Mouse (Mus musculus): ENCODE measurements around the gene Nt5e.

Nt5e gene

DNA sequence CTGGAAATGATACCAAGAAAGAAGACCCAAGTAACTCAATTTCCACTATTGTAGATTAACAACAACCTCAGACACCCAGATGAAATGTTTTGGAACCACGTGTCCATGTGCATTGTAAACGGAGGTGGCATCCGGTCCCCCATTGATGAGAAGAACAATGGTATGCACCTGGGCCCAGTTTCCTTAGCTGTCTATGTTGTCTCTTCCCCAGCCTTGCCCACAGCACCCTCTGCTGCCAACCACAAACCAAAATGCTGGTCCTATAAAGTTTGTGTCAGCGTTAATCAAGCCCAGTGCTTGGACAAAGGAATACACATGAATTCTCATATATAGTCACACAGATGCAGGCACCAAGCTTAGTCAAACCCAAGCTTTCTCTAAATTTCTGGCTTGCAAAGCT lies 39.3 kb downstream of the Nt5e start:
- Histone ChIP-seq H3K4me1 (replicated peaks; ENCODE audit: low read depth, low read length) (peaks cover 21% of the 10 kb centered on the region), H3K27me3 (ENCODE audit: insufficient read depth, low read length) (peaks cover 31% of the 10 kb centered on the region), H3K36me3 (ENCODE audit: insufficient read depth, low read length) (no peaks in the 10 kb centered on the region), H3K9me3 (ENCODE audit: low read length) (no peaks in the 10 kb centered on the region), H3K4me3 (replicated peaks; ENCODE audit: low read length) (no peak overlapping the region)
- TF ChIP-seq NANOG (IDR thresholded peaks at IDR 0.05; ENCODE audit: borderline replicate concordance, low read length) (no peak), CTCF (conservative IDR thresholded peaks at IDR 0.05; ENCODE audit: low read length) (no peak), POU5F1 (IDR thresholded peaks at IDR 0.05; ENCODE audit: borderline replicate concordance, low read length) (no peak)

- peaks cover 16% of the 10 kb centered on the region for H3K4me1 ChIP-seq (replicated peaks; ENCODE audit: low read depth, low read length)
- peaks cover 28% of the 10 kb centered on the region for H3K27me3 ChIP-seq (ENCODE audit: insufficient read depth, low read length)
- H3K4me3 ChIP-seq (replicated peaks; ENCODE audit: low read length): no peak overlapping the region
- H3K9me3 ChIP-seq (ENCODE audit: low read length): no peaks in the 10 kb centered on the region
- H3K36me3 ChIP-seq (ENCODE audit: insufficient read depth, low read length): no peaks in the 10 kb centered on the region
- TF ChIP-seq NANOG (IDR thresholded peaks at IDR 0.05; ENCODE audit: borderline replicate concordance, low read length): no peak
- TF ChIP-seq POU5F1 (IDR thresholded peaks at IDR 0.05; ENCODE audit: borderline replicate concordance, low read length): no peak
- no peak for TF ChIP-seq CTCF (conservative IDR thresholded peaks at IDR 0.05; ENCODE audit: low read length)
These were observed 39.8 kb downstream of the Nt5e start for GRCm38 (mm10) chr9:88366819-88367218.

- Histone ChIP-seq H3K36me3 (ENCODE audit: insufficient read depth, low read length) (no peaks in the 10 kb centered on the region), H3K27me3 (ENCODE audit: insufficient read depth, low read length) (peaks cover 28% of the 10 kb centered on the region), H3K4me3 (replicated peaks; ENCODE audit: low read length) (no peak overlapping the region), H3K9me3 (ENCODE audit: low read length) (no peaks in the 10 kb centered on the region), H3K4me1 (replicated peaks; ENCODE audit: low read depth, low read length) (peaks cover 11% of the 10 kb centered on the region)
- TF ChIP-seq CTCF (conservative IDR thresholded peaks at IDR 0.05; ENCODE audit: low read length) (no peak), POU5F1 (IDR thresholded peaks at IDR 0.05; ENCODE audit: borderline replicate concordance, low read length) (no peak), NANOG (IDR thresholded peaks at IDR 0.05; ENCODE audit: borderline replicate concordance, low read length) (no peak)
These were observed 40.3 kb downstream of the Nt5e start for GRCm38 (mm10) chr9:88367322-88367721.

DNA sequence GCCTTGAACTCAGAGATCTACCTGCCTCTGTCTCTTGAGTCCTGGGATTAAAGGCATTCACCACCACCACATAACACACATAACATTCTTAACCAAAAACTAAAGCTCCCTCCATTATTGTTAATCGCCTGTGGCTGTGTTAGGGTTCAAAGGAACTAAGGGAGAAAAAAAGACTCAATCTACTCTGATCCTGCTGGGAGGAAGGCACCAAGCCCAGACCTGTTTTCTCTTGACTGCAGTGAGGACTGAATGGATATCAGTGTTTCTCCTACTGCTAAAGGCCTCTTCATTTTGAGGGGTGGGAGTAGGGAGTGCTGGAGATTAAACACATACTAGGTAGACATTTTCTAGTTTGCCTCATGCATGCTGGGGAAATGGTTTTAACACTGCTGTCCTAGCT lies 40.8 kb downstream of the Nt5e start:
- Histone ChIP-seq H3K9me3 (ENCODE audit: low read length) (no peaks in the 10 kb centered on the region), H3K4me1 (replicated peaks; ENCODE audit: low read depth, low read length) (peaks cover 7% of the 10 kb centered on the region), H3K4me3 (replicated peaks; ENCODE audit: low read length) (no peak overlapping the region), H3K27me3 (ENCODE audit: insufficient read depth, low read length) (peaks cover 24% of the 10 kb centered on the region), H3K36me3 (ENCODE audit: insufficient read depth, low read length) (no peaks in the 10 kb centered on the region)
- TF ChIP-seq NANOG (IDR thresholded peaks at IDR 0.05; ENCODE audit: borderline replicate concordance, low read length) (no peak), CTCF (conservative IDR thresholded peaks at IDR 0.05; ENCODE audit: low read length) (no peak), POU5F1 (IDR thresholded peaks at IDR 0.05; ENCODE audit: borderline replicate concordance, low read length) (no peak)

DNA sequence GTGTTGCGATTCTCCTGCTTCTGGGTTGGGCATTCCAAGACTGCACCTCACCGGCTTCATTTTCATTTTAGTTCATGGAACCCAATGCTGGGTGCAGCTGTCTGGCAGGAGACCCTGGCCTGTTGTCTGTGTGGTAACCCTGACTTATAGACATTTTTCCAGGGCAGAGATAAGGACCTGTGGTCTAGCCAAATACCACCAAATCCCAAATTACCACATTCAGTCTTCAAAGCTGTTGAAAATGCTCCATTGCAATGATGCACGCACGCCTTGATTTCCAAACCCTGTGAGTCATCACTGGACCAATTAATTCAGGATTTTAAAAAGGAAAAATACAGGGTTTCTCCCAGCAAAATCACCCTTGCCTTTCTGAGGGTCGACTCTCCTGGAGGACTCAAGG lies 41.5 kb downstream of the Nt5e start:
- peaks cover 17% of the 10 kb centered on the region for H3K27me3 ChIP-seq (ENCODE audit: insufficient read depth, low read length)
- H3K4me3 ChIP-seq (replicated peaks; ENCODE audit: low read length): no peak overlapping the region
- no peaks in the 10 kb centered on the region for H3K4me1 ChIP-seq (replicated peaks; ENCODE audit: low read depth, low read length)
- H3K9me3 ChIP-seq (ENCODE audit: low read length): no peaks in the 10 kb centered on the region
- H3K36me3 ChIP-seq (ENCODE audit: insufficient read depth, low read length): no peaks in the 10 kb centered on the region
- TF ChIP-seq NANOG (IDR thresholded peaks at IDR 0.05; ENCODE audit: borderline replicate concordance, low read length) (no peak), POU5F1 (IDR thresholded peaks at IDR 0.05; ENCODE audit: borderline replicate concordance, low read length) (no peak), CTCF (conservative IDR thresholded peaks at IDR 0.05; ENCODE audit: low read length) (no peak)

- Histone ChIP-seq H3K4me3 (replicated peaks; ENCODE audit: low read length) (no peak overlapping the region), H3K4me1 (replicated peaks; ENCODE audit: low read depth, low read length) (no peaks in the 10 kb centered on the region), H3K36me3 (ENCODE audit: insufficient read depth, low read length) (peaks cover 1% of the 10 kb centered on the region; the same call in 1 of the 2 replicates), H3K27me3 (ENCODE audit: insufficient read depth, low read length) (peaks cover 5% of the 10 kb centered on the region), H3K9me3 (ENCODE audit: low read length) (no peaks in the 10 kb centered on the region)
- TF ChIP-seq NANOG (IDR thresholded peaks at IDR 0.05; ENCODE audit: borderline replicate concordance, low read length) (no peak), POU5F1 (IDR thresholded peaks at IDR 0.05; ENCODE audit: borderline replicate concordance, low read length) (no peak), CTCF (conservative IDR thresholded peaks at IDR 0.05; ENCODE audit: low read length) (no peak)
These were observed 42.7 kb downstream of the Nt5e start for GRCm38 (mm10) chr9:88369666-88370065.

GRCm38 (mm10) chr9:88371201-88371600 lies 44.2 kb downstream of the Nt5e start:
- no peak overlapping the region for H3K4me3 ChIP-seq (replicated peaks; ENCODE audit: low read length)
- TF ChIP-seq CTCF (conservative IDR thresholded peaks at IDR 0.05; ENCODE audit: low read length): no peak
- TF ChIP-seq NANOG (IDR thresholded peaks at IDR 0.05; ENCODE audit: borderline replicate concordance, low read length): no peak
- TF ChIP-seq POU5F1 (IDR thresholded peaks at IDR 0.05; ENCODE audit: borderline replicate concordance, low read length): no peak
- no peaks in the 10 kb centered on the region for H3K4me1 ChIP-seq (replicated peaks; ENCODE audit: low read depth, low read length)
- peaks cover 2% of the 10 kb centered on the region; the same call in 1 of the 2 replicates for H3K36me3 ChIP-seq (ENCODE audit: insufficient read depth, low read length)
- no peaks in the 10 kb centered on the region for H3K9me3 ChIP-seq (ENCODE audit: low read length)
- no peaks in the 10 kb centered on the region for H3K27me3 ChIP-seq (ENCODE audit: insufficient read depth, low read length)

- H3K36me3 ChIP-seq (ENCODE audit: insufficient read depth, low read length): peaks cover 2% of the 10 kb centered on the region; the same call in 1 of the 2 replicates
- TF ChIP-seq NANOG (IDR thresholded peaks at IDR 0.05; ENCODE audit: borderline replicate concordance, low read length): no peak
- TF ChIP-seq POU5F1 (IDR thresholded peaks at IDR 0.05; ENCODE audit: borderline replicate concordance, low read length): no peak
- no peak for TF ChIP-seq CTCF (conservative IDR thresholded peaks at IDR 0.05; ENCODE audit: low read length)
- no peaks in the 10 kb centered on the region for H3K4me1 ChIP-seq (replicated peaks; ENCODE audit: low read depth, low read length)
These were observed 46.0 kb downstream of the Nt5e start for GRCm38 (mm10) chr9:88373001-88373400.

GRCm38 (mm10) chr9:88377483-88377882 lies 50.5 kb downstream of the Nt5e start:
- H3K4me1 ChIP-seq (replicated peaks; ENCODE audit: low read depth, low read length): no peaks in the 10 kb centered on the region
- H3K9me3 ChIP-seq (ENCODE audit: low read length): no peaks in the 10 kb centered on the region
- TF ChIP-seq CTCF (conservative IDR thresholded peaks at IDR 0.05; ENCODE audit: low read length) (no peak), POU5F1 (IDR thresholded peaks at IDR 0.05; ENCODE audit: borderline replicate concordance, low read length) (no peak), NANOG (IDR thresholded peaks at IDR 0.05; ENCODE audit: borderline replicate concordance, low read length) (no peak)
- no peak overlapping the region for H3K4me3 ChIP-seq (replicated peaks; ENCODE audit: low read length)
- H3K36me3 ChIP-seq (ENCODE audit: insufficient read depth, low read length): peaks cover 17% of the 10 kb centered on the region
- H3K27me3 ChIP-seq (ENCODE audit: insufficient read depth, low read length): no peaks in the 10 kb centered on the region

More at GRCm38 (mm10) chr9:88373001-88373400, 46.0 kb downstream of the Nt5e start:
- H3K9me3 ChIP-seq (ENCODE audit: low read length): no peaks in the 10 kb centered on the region
- H3K27me3 ChIP-seq (ENCODE audit: insufficient read depth, low read length): no peaks in the 10 kb centered on the region
- H3K4me3 ChIP-seq (replicated peaks; ENCODE audit: low read length): no peak overlapping the region
